Mouse (Mus musculus) MEL (cell line): ENCODE measurements around the gene Itm2c. TPM values are rescaled to one million over a fixed set of nuclear protein-coding genes. Genes with fewer than 3 reads are reported as not detected.

Source experiments
- DNase-seq: peaks from one replicate; pipeline ENCODE4 v3.0.0; 2011; ENCODE audit warnings: low read depth, low spot score
- H3K27ac ChIP-seq: 2 replicates; pipeline ENCODE4 v1.5.1; 2012; ENCODE audit warnings: low read depth, mild to moderate bottlenecking, control low read depth, low read length, moderate library complexity; ENCODE audit not compliant: control insufficient read depth
- H3K27me3 ChIP-seq, 2 experiments: fragments of 150-350 bp in 1 of 2; sonication (generic) in 1 of 2; 2 replicates each; pipeline ENCODE4 v1.6.1; 2012; ENCODE audit warnings: low read length in 2 of 2, mild to moderate bottlenecking in 2 of 2, improper control_type of control experiment in 1 of 2, moderate library complexity in 1 of 2; ENCODE audit not compliant: insufficient read depth in 2 of 2, control insufficient read depth in 1 of 2
- H3K36me3 ChIP-seq, 2 experiments: 2 replicates each; pipeline ENCODE4 v1.6.1; 2012 to 2014; ENCODE audit warnings: low read length in 2 of 2, improper control_type of control experiment in 1 of 2, inconsistent platforms in 1 of 2, mild to moderate bottlenecking in 1 of 2; ENCODE audit not compliant: insufficient read depth in 2 of 2, control insufficient read depth in 1 of 2
- H3K4me1 ChIP-seq, 2 experiments: fragments of 150-350 bp in 1 of 2; sonication (generic) in 1 of 2; 2 replicates each; pipeline ENCODE4 v1.6.1; 2012; ENCODE audit warnings: low read length in 2 of 2, improper control_type of control experiment in 1 of 2, mild to moderate bottlenecking in 1 of 2; ENCODE audit not compliant: insufficient read depth in 2 of 2, control insufficient read depth in 1 of 2
- H3K4me3 ChIP-seq, 2 experiments: fragments of 150-350 bp in 1 of 2; sonication (generic) in 1 of 2; 2 replicates each; pipeline ENCODE4 v1.5.1; 2012; ENCODE audit warnings: low read depth in 2 of 2, low read length in 2 of 2, mild to moderate bottlenecking in 2 of 2, moderate library complexity in 2 of 2, control low read depth in 1 of 2, improper control_type of control experiment in 1 of 2; ENCODE audit not compliant: control insufficient read depth in 1 of 2, insufficient read depth in 1 of 2
- H3K79me2 ChIP-seq: 2 replicates; pipeline ENCODE4 v1.6.1; 2012; ENCODE audit warnings: mild to moderate bottlenecking, low read length, moderate library complexity; ENCODE audit not compliant: control insufficient read depth, poor library complexity, insufficient read depth
- H3K9ac ChIP-seq: 2 replicates; pipeline ENCODE4 v1.6.1; 2012; ENCODE audit warnings: low read depth, mild to moderate bottlenecking, control low read depth, low read length, moderate library complexity; ENCODE audit not compliant: control insufficient read depth, poor library complexity, severe bottlenecking
- H3K9me3 ChIP-seq: fragments of 150-350 bp; sonication (generic); replicated peaks from 2 replicates; pipeline ENCODE4 v1.6.1; 2012; ENCODE audit warnings: mild to moderate bottlenecking, low read length, improper control_type of control experiment, moderate library complexity; ENCODE audit not compliant: insufficient read depth
- CTCF ChIP-seq, 3 experiments: IDR thresholded peaks in 2 of 3; conservative IDR thresholded peaks in 1 of 3; 2 replicates each; pipeline ENCODE4 v1.5.1; 2011 to 2012; ENCODE audit warnings: low read length in 3 of 3, low read depth in 2 of 3, mild to moderate bottlenecking in 2 of 3, improper control_type of control experiment in 1 of 3, inconsistent platforms in 1 of 3, mixed read lengths in 1 of 3, moderate library complexity in 1 of 3; ENCODE audit not compliant: control insufficient read depth in 1 of 3, insufficient read depth in 1 of 3, poor library complexity in 1 of 3, severe bottlenecking in 1 of 3
- ELF1 ChIP-seq: IDR thresholded peaks from 2 replicates; pipeline ENCODE4 v1.6.1; 2014; ENCODE audit warnings: low read depth, mild to moderate bottlenecking, inconsistent platforms, low read length, improper control_type of control experiment, moderate library complexity
- ETS1 ChIP-seq: IDR thresholded peaks from 2 replicates; pipeline ENCODE4 v1.6.1; 2012; ENCODE audit warnings: low read depth, mild to moderate bottlenecking, inconsistent platforms, low read length, improper control_type of control experiment, moderate library complexity
- GABPA ChIP-seq: IDR thresholded peaks from 2 replicates; pipeline ENCODE4 v1.6.1; 2012; ENCODE audit warnings: low read depth, mild to moderate bottlenecking, inconsistent platforms, low read length, improper control_type of control experiment, moderate library complexity
- GATA1 ChIP-seq: IDR thresholded peaks from 2 replicates; pipeline ENCODE4 v1.6.1; 2011; ENCODE audit warnings: low read depth, low read length, improper control_type of control experiment
- HCFC1 ChIP-seq: IDR thresholded peaks from 2 replicates; pipeline ENCODE4 v1.6.1; 2012; ENCODE audit warnings: low read depth, mild to moderate bottlenecking, inconsistent platforms, low read length, improper control_type of control experiment, moderate library complexity
- JUND ChIP-seq: IDR thresholded peaks from 2 replicates; pipeline ENCODE4 v1.6.1; 2011; ENCODE audit warnings: low read depth, mild to moderate bottlenecking, improper control_type of control experiment, low read length
- KAT2A ChIP-seq: conservative IDR thresholded peaks from 2 replicates; pipeline ENCODE4 v1.6.1; 2012; ENCODE audit warnings: low read depth, low read length, improper control_type of control experiment, inconsistent platforms
- MAFK ChIP-seq: IDR thresholded peaks from 2 replicates; pipeline ENCODE4 v1.6.1; 2011; ENCODE audit warnings: low read depth, mild to moderate bottlenecking, low read length, improper control_type of control experiment, borderline replicate concordance
- MAX ChIP-seq: IDR thresholded peaks from 2 replicates; pipeline ENCODE4 v1.6.1; 2011; ENCODE audit warnings: low read length, improper control_type of control experiment
- MAZ ChIP-seq: IDR thresholded peaks from 2 replicates; pipeline ENCODE4 v1.6.1; 2012; ENCODE audit warnings: low read depth, mild to moderate bottlenecking, inconsistent platforms, low read length, improper control_type of control experiment
- MYB ChIP-seq: IDR thresholded peaks from 2 replicates; pipeline ENCODE4 v1.6.1; 2011; ENCODE audit warnings: mild to moderate bottlenecking, low read depth, low read length, improper control_type of control experiment
- MYC ChIP-seq: IDR thresholded peaks from 2 replicates; pipeline ENCODE4 v1.6.1; 2011; ENCODE audit warnings: low read depth, mild to moderate bottlenecking, low read length, improper control_type of control experiment, moderate library complexity
- NELFE ChIP-seq: IDR thresholded peaks from 2 replicates; pipeline ENCODE4 v1.6.1; 2011; ENCODE audit warnings: low read depth, low read length, improper control_type of control experiment
- POLR2AphosphoS2 ChIP-seq: IDR thresholded peaks from 2 replicates; pipeline ENCODE4 v1.6.1; 2011; ENCODE audit warnings: low read length, improper control_type of control experiment
- RAD21 ChIP-seq: IDR thresholded peaks from 2 replicates; pipeline ENCODE4 v1.6.1; 2011; ENCODE audit warnings: mild to moderate bottlenecking, low read depth, low read length, improper control_type of control experiment
- RCOR1 ChIP-seq: IDR thresholded peaks from 2 replicates; pipeline ENCODE4 v1.6.1; 2012; ENCODE audit warnings: low read depth, mild to moderate bottlenecking, inconsistent platforms, low read length, improper control_type of control experiment
- SIN3A ChIP-seq: IDR thresholded peaks from 2 replicates; pipeline ENCODE4 v1.6.1; 2012; ENCODE audit warnings: low read length, improper control_type of control experiment, inconsistent platforms
- SMC3 ChIP-seq: IDR thresholded peaks from 2 replicates; pipeline ENCODE4 v1.6.1; 2011; ENCODE audit warnings: low read depth, low read length, improper control_type of control experiment
- TCF12 ChIP-seq: IDR thresholded peaks from 2 replicates; pipeline ENCODE4 v1.6.1; 2014; ENCODE audit warnings: low read depth, mild to moderate bottlenecking, inconsistent platforms, low read length, improper control_type of control experiment, moderate library complexity
- UBTF ChIP-seq: IDR thresholded peaks from 2 replicates; pipeline ENCODE4 v1.6.1; 2012; ENCODE audit warnings: low read depth, mild to moderate bottlenecking, inconsistent platforms, low read length, improper control_type of control experiment, moderate library complexity, borderline replicate concordance; ENCODE audit not compliant: insufficient read depth
- ZC3H11A ChIP-seq: IDR thresholded peaks from 2 replicates; pipeline ENCODE4 v1.6.1; 2012; ENCODE audit warnings: low read depth, mild to moderate bottlenecking, inconsistent platforms, low read length, improper control_type of control experiment
- ZMIZ1 ChIP-seq: IDR thresholded peaks from 2 replicates; pipeline ENCODE4 v1.6.1; 2012; ENCODE audit warnings: low read depth, mild to moderate bottlenecking, inconsistent platforms, low read length, improper control_type of control experiment, moderate library complexity
- polyA plus RNA-seq, 2 experiments: library from polyadenylated mRNA; stranded (reverse) in 1 of 2; unstranded in 1 of 2; fragments of >175 nt in 1 of 2; fragments of >200 nt in 1 of 2; gene quantifications; 2 replicates each; pipeline versions ENCODE4 v1.2.1 to v1.2.4; 2012; ENCODE audit warnings: low replicate concordance in 2 of 2, low read depth in 1 of 2; ENCODE audit not compliant: insufficient read length in 2 of 2, insufficient read depth in 1 of 2, missing spikeins in 1 of 2
- total RNA-seq: library from RNA; depleted of rRNA; stranded (reverse); fragments of 300-350 nt; gene quantifications from 2 replicates; pipeline ENCODE4 v1.2.3, GENCODE M21; 2012

Gene Itm2c
- total and polyA plus RNA-seq, 3 experiments = 24.8 to 28.2 TPM; not detected in 1

DNA sequence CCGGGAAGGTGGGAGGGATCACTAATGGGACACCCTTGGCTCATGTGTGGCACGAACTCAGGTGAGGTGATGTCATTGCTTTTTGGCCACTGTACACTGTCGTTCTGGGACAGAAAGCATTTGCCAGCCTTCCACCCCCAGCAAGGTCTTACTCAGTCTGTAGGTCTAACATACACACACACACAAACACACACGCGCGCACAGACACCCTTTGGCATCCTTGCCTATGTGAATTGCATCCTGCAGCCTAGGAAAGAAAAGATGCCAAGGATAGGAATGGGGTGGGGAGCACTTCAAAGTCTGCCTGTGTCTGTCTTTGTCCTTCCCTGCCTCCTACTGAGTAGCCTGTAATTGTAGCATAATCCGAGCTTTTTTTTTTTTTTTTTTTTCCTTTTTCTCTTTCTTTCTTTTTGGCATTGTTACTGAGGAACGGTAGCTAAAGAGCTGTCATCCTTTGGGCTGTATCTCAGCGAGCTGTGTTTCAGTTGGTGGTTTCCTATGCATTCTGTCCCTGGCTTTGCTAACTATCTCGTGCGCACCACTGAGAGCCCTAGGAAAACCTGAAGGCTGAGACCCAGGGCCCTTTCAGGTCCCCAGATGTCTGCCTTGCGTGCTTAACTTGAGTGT is 4.8 kb downstream of the Itm2c start:
- DNase-seq = no peak
- Histone ChIP-seq H3K4me1 (peaks cover 10 to 44% of the 10 kb centered on the region in 2 experiments), H3K27me3 (no peaks in the 10 kb centered on the region), H3K36me3 (peaks cover 0 to 26% of the 10 kb centered on the region in 2 experiments; a peak in 2 of 4 replicates), H3K79me2 (no peaks in the 10 kb centered on the region; the same call in none of the 2 replicates), H3K4me3 (no peak overlapping the region), H3K27ac (no peak overlapping the region), H3K9me3 (no peaks in the 10 kb centered on the region), H3K9ac (no peak overlapping the region)
- TF ChIP-seq JUND = no peak
- TF ChIP-seq RCOR1 = no peak
- no peak for TF ChIP-seq MYB
- TF ChIP-seq ETS1 = no peak
- no peak for TF ChIP-seq MYC
- no peak for TF ChIP-seq RAD21
- TF ChIP-seq MAX = no peak
- no peak for TF ChIP-seq ELF1
- TF ChIP-seq POLR2AphosphoS2 = no peak
- no peak for TF ChIP-seq ZMIZ1
- TF ChIP-seq, all 39 proteins: peak for 0

DNA sequence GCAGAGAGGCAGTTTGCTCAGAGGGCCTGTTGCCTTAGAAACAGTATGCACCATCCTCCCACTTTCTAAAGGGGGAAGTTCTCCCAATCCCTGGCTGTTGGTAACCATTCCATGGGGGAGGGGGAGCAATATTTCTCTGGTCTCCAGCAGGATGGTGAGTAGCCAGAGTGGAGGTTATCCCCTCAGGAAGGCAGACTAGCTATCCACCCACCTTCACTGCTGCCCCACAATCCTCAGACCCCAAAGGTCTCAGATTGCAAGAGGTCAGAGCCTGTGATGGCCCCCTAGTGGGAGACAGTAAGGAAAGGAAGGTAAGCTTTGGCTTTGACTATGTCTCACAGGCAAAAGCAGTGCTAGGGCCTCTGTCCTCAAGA is 5.3 kb downstream of the Itm2c start:
- H3K27me3 ChIP-seq = no peaks in the 10 kb centered on the region
- H3K4me3 ChIP-seq = no peak overlapping the region
- peak; percentile 24 for DNase-seq
- H3K36me3 ChIP-seq = peaks cover 0 to 26% of the 10 kb centered on the region in 2 experiments; a peak in 2 of 4 replicates
- H3K79me2 ChIP-seq = no peaks in the 10 kb centered on the region; the same call in none of the 2 replicates
- TF ChIP-seq CTCF (IDR thresholded peaks at IDR 0.05 in 2 of 3, conservative IDR thresholded peaks at IDR 0.05 in 1 of 3; ENCODE audit: control insufficient read depth in 1 of 3, insufficient read depth in 1 of 3, low read depth in 2 of 3, low read length in 3 of 3, poor library complexity in 1 of 3, severe bottlenecking in 1 of 3) (peak in 1 of 3 experiments; percentile 23; a peak in 2 of 6 replicates), JUND (no peak)
- peaks cover 10 to 40% of the 10 kb centered on the region in 2 experiments for H3K4me1 ChIP-seq
- no peak overlapping the region for H3K9ac ChIP-seq
- H3K27ac ChIP-seq = no peak overlapping the region
- H3K9me3 ChIP-seq = no peaks in the 10 kb centered on the region

DNA sequence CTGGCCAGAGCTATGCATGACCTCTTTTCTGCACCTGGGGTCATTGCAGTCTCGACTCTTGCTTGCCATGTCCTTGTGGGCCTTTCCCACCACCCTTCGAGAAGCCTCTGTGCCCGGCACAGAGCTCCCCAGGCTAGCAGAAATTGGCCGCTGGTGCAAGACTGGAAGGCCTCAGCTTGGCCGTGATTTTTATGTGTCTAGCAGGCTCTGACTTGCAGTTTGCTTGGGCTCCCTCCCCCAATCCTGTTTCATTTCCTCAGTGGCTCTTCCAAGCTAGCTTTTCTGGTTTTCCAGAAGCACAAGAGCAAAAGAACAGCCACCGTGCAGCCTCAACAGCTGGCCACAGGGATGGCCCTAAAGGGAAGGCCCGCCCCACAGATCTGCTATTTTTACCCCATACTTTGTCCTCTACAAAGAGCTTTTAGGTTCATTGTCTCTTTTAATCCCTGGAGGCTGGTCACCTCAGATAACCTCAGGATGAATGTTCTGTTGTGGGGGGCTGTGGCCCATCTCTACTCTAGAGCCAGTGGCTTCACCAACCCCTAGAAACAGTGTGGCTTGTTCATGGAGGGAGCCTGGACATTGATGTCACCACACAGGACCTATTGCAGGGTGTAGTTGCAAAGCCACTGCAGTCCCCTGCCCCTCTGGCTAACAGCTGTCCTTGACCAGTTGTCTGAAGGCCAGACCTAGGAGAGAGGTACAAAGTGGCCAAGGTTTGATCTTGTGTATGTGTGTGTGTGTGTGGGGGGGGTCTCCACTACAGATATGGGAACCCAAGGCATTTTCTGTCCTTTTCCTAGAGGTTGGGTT is 6.6 kb downstream of the Itm2c start:
- no peak overlapping the region for H3K4me3 ChIP-seq
- H3K9me3 ChIP-seq = no peaks in the 10 kb centered on the region
- no peak overlapping the region for H3K27ac ChIP-seq
- H3K36me3 ChIP-seq = peaks cover 0 to 26% of the 10 kb centered on the region in 2 experiments; a peak in 2 of 4 replicates
- H3K9ac ChIP-seq = no peak overlapping the region
- H3K4me1 ChIP-seq = peaks cover 9 to 38% of the 10 kb centered on the region in 2 experiments
- DNase-seq = no peak
- TF ChIP-seq MAX = no peak
- TF ChIP-seq NELFE = no peak
- no peak for TF ChIP-seq ZC3H11A
- no peak for TF ChIP-seq RAD21
- TF ChIP-seq SIN3A = no peak
- no peak for TF ChIP-seq HCFC1
- TF ChIP-seq MAZ = no peak
- no peak for TF ChIP-seq TCF12
- no peak for TF ChIP-seq MAFK
- no peak for TF ChIP-seq ELF1
- TF ChIP-seq SMC3 = no peak
- TF ChIP-seq CTCF (IDR thresholded peaks at IDR 0.05 in 2 of 3, conservative IDR thresholded peaks at IDR 0.05 in 1 of 3; ENCODE audit: control insufficient read depth in 1 of 3, insufficient read depth in 1 of 3, low read depth in 2 of 3, low read length in 3 of 3, poor library complexity in 1 of 3, severe bottlenecking in 1 of 3) = no peak
- no peak for TF ChIP-seq GATA1
- TF ChIP-seq UBTF = no peak
- no peak for TF ChIP-seq GABPA
- no peak for TF ChIP-seq KAT2A
- TF ChIP-seq, all 39 proteins: peak for 0
- H3K27me3 ChIP-seq = no peaks in the 10 kb centered on the region
- no peaks in the 10 kb centered on the region; the same call in 1 of the 2 replicates for H3K79me2 ChIP-seq
